Mouse (Mus musculus): ENCODE measurements around the gene Pde1a.

The Pde1a gene

DNA sequence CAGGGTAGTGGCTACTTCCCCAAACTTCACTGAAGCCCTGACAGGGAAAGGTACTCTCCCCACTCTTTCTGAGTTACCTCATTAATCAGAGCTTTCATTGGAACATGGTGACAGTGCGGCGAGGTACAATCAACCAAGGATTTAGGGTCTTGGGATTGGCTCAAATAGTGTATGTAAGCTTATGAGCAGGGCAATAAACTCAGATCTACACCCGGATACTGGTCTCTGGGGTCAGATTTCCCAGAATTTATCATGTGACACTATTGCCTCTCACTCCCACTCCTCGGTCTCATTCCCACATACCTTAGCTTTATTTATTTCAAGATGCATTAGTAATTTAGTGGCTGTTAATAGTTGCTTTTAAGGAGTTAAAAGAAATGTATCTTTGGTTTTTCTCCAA lies 303.4 kb downstream of the Pde1a start:
- DNase-seq (ENCODE audit: low read depth, low spot score), result no peak

DNA sequence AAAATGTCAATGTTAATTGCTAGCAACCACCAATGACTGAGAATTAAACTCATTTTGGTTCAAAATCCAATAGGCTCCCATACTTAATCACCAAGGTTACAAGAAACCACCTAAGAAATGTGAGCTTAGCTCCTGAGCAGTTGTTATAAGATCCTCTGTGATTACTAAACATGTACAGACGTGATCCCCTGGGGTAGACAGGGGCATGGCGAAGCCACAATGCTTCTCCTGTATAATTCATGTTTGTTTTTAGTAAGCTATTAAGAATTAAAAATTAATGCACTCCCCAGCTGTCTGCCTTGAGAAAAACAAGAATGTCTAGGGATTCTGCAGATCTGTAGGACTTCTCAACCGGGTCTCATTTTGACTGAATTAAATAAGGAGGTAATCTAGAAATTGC lies 309.7 kb downstream of the Pde1a start:
- no peak for DNase-seq (ENCODE audit: low read depth, low spot score)

DNA sequence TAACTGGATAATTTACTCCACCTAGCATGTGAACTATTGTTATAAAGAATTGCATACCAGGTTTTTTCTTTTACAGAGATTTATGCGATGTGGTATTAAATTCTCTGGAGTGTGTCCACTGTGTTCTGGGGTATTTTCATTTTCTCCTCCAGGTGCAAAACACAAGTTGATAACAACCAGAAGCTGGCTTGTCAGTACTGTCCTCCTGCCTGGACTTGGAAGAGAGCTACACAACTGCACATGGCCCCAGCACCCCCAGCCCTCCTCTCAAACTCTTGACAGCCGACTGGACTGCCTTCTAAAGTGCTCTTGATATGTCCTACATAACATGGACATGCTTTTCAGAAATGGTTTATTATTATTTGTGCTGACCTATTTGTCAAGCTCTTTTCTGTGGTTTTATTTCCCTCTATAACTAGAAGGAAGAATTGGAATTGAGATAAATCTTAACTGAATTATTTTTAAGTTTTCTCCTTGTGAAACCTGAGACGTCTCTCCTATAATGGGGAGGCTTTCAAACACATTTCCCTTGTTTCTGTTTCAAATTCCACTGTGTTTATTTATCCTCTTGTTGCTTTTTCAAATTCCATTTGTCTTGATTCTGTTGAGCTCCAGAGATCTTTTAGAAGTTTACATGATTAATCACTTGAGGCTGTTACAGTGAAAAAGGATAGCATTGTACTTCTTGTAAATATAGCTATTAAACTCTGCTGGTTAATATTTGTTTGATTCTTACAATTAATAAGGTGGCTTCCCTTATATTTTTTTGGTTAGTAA lies 313.4 kb downstream of the Pde1a start:
- no peak for DNase-seq (ENCODE audit: low read depth, low spot score)

- DNase-seq (ENCODE audit: low read depth, low spot score), result no peak
Observed at GRCm38 (mm10) chr2:79798627-79799026, 330.6 kb downstream of the Pde1a start.

DNA sequence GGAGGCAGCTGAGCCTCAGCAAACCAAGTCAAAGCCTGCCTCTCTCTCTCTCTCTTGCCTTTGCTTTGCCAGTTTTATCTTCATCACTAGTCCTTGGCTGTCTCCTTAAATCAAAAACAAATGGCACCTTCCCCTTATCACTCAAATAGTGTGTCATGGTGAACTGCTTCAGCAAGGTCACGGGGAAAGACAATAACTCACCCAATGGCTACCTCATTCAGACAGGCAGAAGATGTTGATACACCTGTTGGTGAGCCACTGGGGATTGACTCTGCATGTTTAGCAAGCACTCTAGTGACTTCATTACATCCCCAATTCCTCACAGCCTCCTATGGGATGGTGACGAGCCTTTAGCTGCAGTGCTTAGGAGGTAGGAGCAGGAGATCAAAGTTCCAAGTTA lies 331.8 kb downstream of the Pde1a start:
- DNase-seq (ENCODE audit: low read depth, low spot score), result no peak

DNA sequence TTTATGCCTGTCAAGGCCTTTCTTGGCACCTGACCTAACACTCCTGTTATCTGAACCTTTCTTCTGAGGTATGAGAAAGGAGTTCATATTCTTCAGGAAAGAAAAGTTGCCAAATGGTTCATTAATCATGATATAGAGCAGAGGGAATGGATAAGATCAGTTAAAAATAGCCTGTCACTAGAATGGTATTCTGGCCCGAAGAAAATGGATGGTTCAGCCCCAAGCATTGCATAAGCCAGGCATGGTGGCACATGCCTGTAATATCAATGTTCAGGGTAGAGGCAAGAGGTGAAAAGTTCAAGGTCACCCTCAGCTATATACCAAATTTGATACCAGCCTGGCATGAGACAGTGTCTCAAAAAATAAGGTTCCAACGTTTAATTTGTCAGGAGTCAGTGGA lies 336.1 kb downstream of the Pde1a start:
- DNase-seq (ENCODE audit: low read depth, low spot score), result no peak

GRCm38 (mm10) chr2:79786467-79786866 lies 342.8 kb downstream of the Pde1a start:
- no peak for DNase-seq (ENCODE audit: low read depth, low spot score)

GRCm38 (mm10) chr2:79785541-79786134 lies 343.6 kb downstream of the Pde1a start:
- no peak for DNase-seq (ENCODE audit: low read depth, low spot score)
